Mouse (Mus musculus) thymus, adult 2 months (tissue): ENCODE data around the gene Cstad.

Experiments used
- CTCF ChIP-seq: fragments of 200-500 bp; IDR thresholded peaks from 2 replicates; pipeline ENCODE4 v1.5.1; 2012; ENCODE audit warnings: mild to moderate bottlenecking, control low read depth, low read length, moderate library complexity, borderline replicate concordance; ENCODE audit not compliant: control insufficient read depth, poor library complexity, insufficient read depth; ENCODE audit errors: extremely low read depth
- POLR2A ChIP-seq: fragments of 200-500 bp; IDR thresholded peaks from 2 replicates; pipeline ENCODE4 v1.6.1; 2012; ENCODE audit warnings: mild to moderate bottlenecking, low read length, control low read depth, moderate library complexity; ENCODE audit not compliant: control insufficient read depth, poor library complexity, insufficient read depth; ENCODE audit errors: extremely low read depth

DNA sequence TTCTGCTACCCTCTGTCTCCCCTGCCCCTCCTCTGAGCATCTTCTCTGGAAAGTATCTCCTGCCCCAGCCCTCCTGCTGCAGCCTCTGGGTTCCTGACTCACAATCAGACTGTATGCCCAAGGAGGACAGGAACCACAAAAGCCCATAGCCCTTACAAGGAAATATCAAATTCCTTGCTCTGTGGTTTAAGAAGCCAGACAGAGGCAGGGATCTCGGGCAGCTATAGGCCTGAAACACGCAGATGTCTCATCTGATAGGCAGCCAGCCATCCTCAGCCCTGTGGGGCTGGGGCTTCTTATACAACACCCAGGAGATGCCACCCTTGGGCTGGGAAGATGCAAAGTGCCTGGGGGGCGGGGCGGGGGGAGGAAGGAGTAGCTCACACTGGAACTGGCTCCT, 956 bp downstream of the Cstad start:
- no peak for TF ChIP-seq CTCF
- TF ChIP-seq POLR2A: no peak
